Mouse (Mus musculus): ENCODE data around the gene Foxp1. TPM values are rescaled to one million over a fixed set of nuclear protein-coding genes. Genes with fewer than 3 reads are reported as not detected.

Foxp1 gene
- total and polyA plus RNA-seq, 3 experiments: 57.4 to 88.1 (median 79.8) TPM

DNA sequence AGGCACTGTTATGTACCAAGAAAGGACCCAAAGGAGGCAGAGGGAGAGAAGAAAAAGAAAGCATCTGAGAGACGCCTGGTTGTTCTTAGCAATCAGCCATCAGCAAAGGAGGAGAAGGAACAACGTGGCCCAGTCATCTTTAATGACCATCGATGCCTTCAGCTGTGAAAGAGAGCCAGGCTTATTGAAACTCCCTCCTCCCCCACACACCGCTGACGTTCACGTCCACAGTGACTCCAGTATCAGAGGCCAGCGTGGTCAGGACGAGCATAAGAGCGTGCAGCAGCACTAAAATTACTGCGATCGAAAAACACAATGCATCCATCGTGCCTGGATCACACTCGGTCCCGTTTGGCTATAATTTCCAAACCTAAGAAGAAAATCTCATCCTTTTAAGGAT is 223.3 kb downstream of the Foxp1 start:
- H3K4me3 ChIP-seq (ENCODE audit: low read depth, low read length): no peak overlapping the region
- H3K27me3 ChIP-seq (ENCODE audit: insufficient read depth, low read length): no peaks in the 10 kb centered on the region
- H3K36me3 ChIP-seq (replicated peaks): peaks cover 16% of the 10 kb centered on the region
- TF ChIP-seq GATA1 (IDR thresholded peaks at IDR 0.05; ENCODE audit: borderline replicate concordance, low read length): no peak
- TF ChIP-seq GATA2 (IDR thresholded peaks at IDR 0.05; ENCODE audit: borderline replicate concordance, low read depth, low read length): no peak
- no peak for TF ChIP-seq TAL1 (conservative IDR thresholded peaks at IDR 0.05; ENCODE audit: low read depth, low read length)
- no peak for TF ChIP-seq POLR2AphosphoS5 (IDR thresholded peaks at IDR 0.05; ENCODE audit: insufficient replicate concordance, low read depth, low read length)
- DNase-seq (ENCODE audit: low spot score) (no peak), ATAC-seq (ENCODE audit: extremely low read depth, insufficient number of reproducible peaks, low FRiP score, poor library complexity, severe bottlenecking) (no peak)
- no peaks in the 10 kb centered on the region for H3K9me3 ChIP-seq (replicated peaks)
- H3K4me1 ChIP-seq (ENCODE audit: insufficient read depth, low read depth, low read length): no peaks in the 10 kb centered on the region

DNA sequence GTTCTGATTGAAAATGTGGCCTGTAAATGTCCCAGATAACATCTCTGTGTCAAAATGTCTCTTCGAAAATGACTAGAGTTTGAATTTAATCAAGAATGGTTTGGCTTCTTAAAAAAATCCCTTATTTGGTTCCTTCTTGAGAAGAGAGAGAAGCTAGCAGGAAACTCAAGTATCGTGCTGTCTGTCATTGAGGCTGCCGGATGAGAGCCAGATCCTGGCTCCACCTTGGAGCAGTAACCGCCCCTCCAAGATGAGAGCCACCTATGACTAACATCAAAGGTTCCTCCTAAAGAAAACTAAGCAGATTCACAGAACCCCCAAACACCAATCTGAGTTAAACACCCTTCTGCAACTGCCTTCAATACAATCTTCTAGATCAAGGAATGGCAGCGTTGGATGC is 225.0 kb downstream of the Foxp1 start:
- DNase-seq (ENCODE audit: low spot score) (no peak), ATAC-seq (ENCODE audit: extremely low read depth, insufficient number of reproducible peaks, low FRiP score, poor library complexity, severe bottlenecking) (no peak)
- H3K9me3 ChIP-seq (replicated peaks): no peaks in the 10 kb centered on the region
- no peak overlapping the region for H3K4me3 ChIP-seq (ENCODE audit: low read depth, low read length)
- no peaks in the 10 kb centered on the region for H3K27me3 ChIP-seq (ENCODE audit: insufficient read depth, low read length)
- H3K36me3 ChIP-seq (replicated peaks): peaks cover 14% of the 10 kb centered on the region
- H3K4me1 ChIP-seq (ENCODE audit: insufficient read depth, low read depth, low read length): no peaks in the 10 kb centered on the region
- no peak for TF ChIP-seq TAL1 (conservative IDR thresholded peaks at IDR 0.05; ENCODE audit: low read depth, low read length)
- no peak for TF ChIP-seq CTCF (IDR thresholded peaks at IDR 0.05; ENCODE audit: low read depth, low read length)
- no peak for TF ChIP-seq GATA1 (IDR thresholded peaks at IDR 0.05; ENCODE audit: borderline replicate concordance, low read length)
- no peak for TF ChIP-seq GATA2 (IDR thresholded peaks at IDR 0.05; ENCODE audit: borderline replicate concordance, low read depth, low read length)

DNA sequence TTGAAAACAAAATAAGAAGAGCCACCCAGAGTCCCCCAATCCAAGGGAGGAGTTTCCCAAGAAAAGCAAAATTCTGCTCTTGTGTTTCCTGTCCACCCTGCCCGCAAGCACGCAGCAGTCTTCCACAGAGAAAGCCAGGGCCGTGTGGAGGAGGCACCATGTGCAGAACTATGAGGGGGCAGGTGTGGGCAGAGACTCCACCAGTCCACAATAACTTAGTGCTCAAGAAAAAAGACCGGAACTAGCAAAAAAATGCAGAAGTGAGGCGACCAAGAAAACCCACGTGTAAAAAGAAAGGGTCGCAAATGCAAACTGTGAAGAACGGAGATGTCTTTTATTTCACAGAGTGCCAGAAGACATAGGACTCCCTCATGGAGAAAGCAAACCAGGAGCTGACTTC is 227.0 kb downstream of the Foxp1 start:
- TF ChIP-seq GATA2 (IDR thresholded peaks at IDR 0.05; ENCODE audit: borderline replicate concordance, low read depth, low read length) (no peak), GATA1 (IDR thresholded peaks at IDR 0.05; ENCODE audit: borderline replicate concordance, low read length) (no peak), CTCF (IDR thresholded peaks at IDR 0.05; ENCODE audit: low read depth, low read length) (no peak), TAL1 (conservative IDR thresholded peaks at IDR 0.05; ENCODE audit: low read depth, low read length) (no peak), POLR2AphosphoS5 (IDR thresholded peaks at IDR 0.05; ENCODE audit: insufficient replicate concordance, low read depth, low read length) (no peak)
- no peaks in the 10 kb centered on the region for H3K4me1 ChIP-seq (ENCODE audit: insufficient read depth, low read depth, low read length)
- H3K36me3 ChIP-seq (replicated peaks): peaks cover 11% of the 10 kb centered on the region
- H3K27me3 ChIP-seq (ENCODE audit: insufficient read depth, low read length): no peaks in the 10 kb centered on the region
- no peaks in the 10 kb centered on the region for H3K9me3 ChIP-seq (replicated peaks)
- DNase-seq (ENCODE audit: low spot score) (no peak), ATAC-seq (ENCODE audit: extremely low read depth, insufficient number of reproducible peaks, low FRiP score, poor library complexity, severe bottlenecking) (no peak)
- no peak overlapping the region for H3K4me3 ChIP-seq (ENCODE audit: low read depth, low read length)

DNA sequence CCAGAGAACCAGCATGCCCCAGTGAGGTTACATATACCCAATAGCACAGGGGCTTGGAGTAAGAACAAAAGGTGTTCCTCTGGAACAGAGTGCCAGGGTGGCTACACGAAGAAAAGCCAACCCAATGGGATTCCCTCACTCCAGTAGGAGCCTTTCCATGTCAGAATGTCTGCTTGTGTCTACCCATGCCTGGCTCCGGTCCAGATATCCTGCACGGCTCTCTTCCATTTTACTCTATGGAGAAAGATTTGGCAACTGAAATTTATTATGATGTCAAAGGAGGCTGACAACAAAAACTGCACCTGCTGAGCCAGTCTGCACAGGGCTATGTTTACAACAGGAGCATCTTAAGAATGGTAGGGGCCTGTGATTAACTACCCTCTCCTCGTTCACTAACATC is 233.3 kb downstream of the Foxp1 start:
- no peaks in the 10 kb centered on the region for H3K27me3 ChIP-seq (ENCODE audit: insufficient read depth, low read length)
- H3K4me1 ChIP-seq (ENCODE audit: insufficient read depth, low read depth, low read length): peaks cover 3% of the 10 kb centered on the region; the same call in 1 of the 2 replicates
- no peaks in the 10 kb centered on the region for H3K9me3 ChIP-seq (replicated peaks)
- H3K36me3 ChIP-seq (replicated peaks): peaks cover 4% of the 10 kb centered on the region
- ATAC-seq (ENCODE audit: extremely low read depth, insufficient number of reproducible peaks, low FRiP score, poor library complexity, severe bottlenecking): no peak
- no peak overlapping the region for H3K4me3 ChIP-seq (ENCODE audit: low read depth, low read length)
- DNase-seq (ENCODE audit: low spot score): no peak
- no peak for TF ChIP-seq CTCF (IDR thresholded peaks at IDR 0.05; ENCODE audit: low read depth, low read length)
- no peak for TF ChIP-seq GATA2 (IDR thresholded peaks at IDR 0.05; ENCODE audit: borderline replicate concordance, low read depth, low read length)
- no peak for TF ChIP-seq TAL1 (conservative IDR thresholded peaks at IDR 0.05; ENCODE audit: low read depth, low read length)
- TF ChIP-seq POLR2AphosphoS5 (IDR thresholded peaks at IDR 0.05; ENCODE audit: insufficient replicate concordance, low read depth, low read length): no peak
- no peak for TF ChIP-seq GATA1 (IDR thresholded peaks at IDR 0.05; ENCODE audit: borderline replicate concordance, low read length)

DNA sequence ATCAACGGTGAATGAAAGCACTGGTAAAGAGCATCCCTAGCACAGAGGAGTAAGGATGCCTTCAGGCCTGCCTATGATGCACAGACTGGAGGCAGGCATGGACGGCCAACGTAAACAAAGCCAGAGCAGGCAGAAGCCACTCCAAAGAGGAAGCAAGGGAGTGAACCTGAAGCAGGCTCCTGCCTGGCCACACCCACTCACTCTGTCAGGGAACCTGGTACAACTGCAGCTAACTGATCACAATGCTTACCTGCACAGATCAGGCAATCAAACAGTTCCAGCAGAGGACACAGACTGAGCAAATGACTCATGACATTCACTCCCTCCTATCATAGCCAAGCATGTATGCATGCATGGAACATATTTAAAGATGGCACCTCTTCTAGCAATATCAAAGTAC is 237.5 kb downstream of the Foxp1 start:
- DNase-seq (ENCODE audit: low spot score): no peak
- peaks cover 6% of the 10 kb centered on the region for H3K36me3 ChIP-seq (replicated peaks)
- H3K27me3 ChIP-seq (ENCODE audit: insufficient read depth, low read length): no peaks in the 10 kb centered on the region
- H3K9me3 ChIP-seq (replicated peaks): no peaks in the 10 kb centered on the region
- TF ChIP-seq CTCF (IDR thresholded peaks at IDR 0.05; ENCODE audit: low read depth, low read length) (no peak), TAL1 (conservative IDR thresholded peaks at IDR 0.05; ENCODE audit: low read depth, low read length) (no peak), POLR2AphosphoS5 (IDR thresholded peaks at IDR 0.05; ENCODE audit: insufficient replicate concordance, low read depth, low read length) (no peak)
- no peak overlapping the region for H3K4me3 ChIP-seq (ENCODE audit: low read depth, low read length)
- peaks cover 3% of the 10 kb centered on the region; the same call in 1 of the 2 replicates for H3K4me1 ChIP-seq (ENCODE audit: insufficient read depth, low read depth, low read length)
- no peak for ATAC-seq (ENCODE audit: extremely low read depth, insufficient number of reproducible peaks, low FRiP score, poor library complexity, severe bottlenecking)

DNA sequence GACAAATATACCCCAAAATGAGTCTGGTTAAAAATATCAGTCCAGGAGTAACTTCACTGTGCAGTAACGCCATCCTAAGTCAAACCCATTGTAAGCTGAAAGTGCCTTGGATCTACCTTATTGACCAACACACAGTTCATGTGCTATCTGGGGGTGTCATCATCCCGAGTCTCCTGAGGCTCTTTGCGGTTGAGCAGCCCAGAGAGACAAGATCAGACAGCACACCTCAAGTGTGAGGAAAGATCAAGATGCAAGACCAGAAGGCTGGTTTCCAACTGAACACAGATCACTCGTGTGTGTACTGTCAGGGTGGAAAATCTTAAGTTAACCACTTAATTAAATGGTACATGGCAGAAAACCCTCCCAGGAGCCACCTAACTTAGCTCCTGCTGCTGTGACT is 238.5 kb downstream of the Foxp1 start:
- TF ChIP-seq TAL1 (conservative IDR thresholded peaks at IDR 0.05; ENCODE audit: low read depth, low read length): no peak
- no peak for TF ChIP-seq CTCF (IDR thresholded peaks at IDR 0.05; ENCODE audit: low read depth, low read length)
- TF ChIP-seq GATA1 (IDR thresholded peaks at IDR 0.05; ENCODE audit: borderline replicate concordance, low read length): no peak
- no peak for TF ChIP-seq GATA2 (IDR thresholded peaks at IDR 0.05; ENCODE audit: borderline replicate concordance, low read depth, low read length)
- TF ChIP-seq POLR2AphosphoS5 (IDR thresholded peaks at IDR 0.05; ENCODE audit: insufficient replicate concordance, low read depth, low read length): no peak
- no peaks in the 10 kb centered on the region for H3K9me3 ChIP-seq (replicated peaks)
- H3K27me3 ChIP-seq (ENCODE audit: insufficient read depth, low read length): no peaks in the 10 kb centered on the region
- peaks cover 7% of the 10 kb centered on the region for H3K36me3 ChIP-seq (replicated peaks)
- ATAC-seq (ENCODE audit: extremely low read depth, insufficient number of reproducible peaks, low FRiP score, poor library complexity, severe bottlenecking) (no peak), DNase-seq (ENCODE audit: low spot score) (no peak)
- peaks cover 3% of the 10 kb centered on the region; the same call in 1 of the 2 replicates for H3K4me1 ChIP-seq (ENCODE audit: insufficient read depth, low read depth, low read length)
- no peak overlapping the region for H3K4me3 ChIP-seq (ENCODE audit: low read depth, low read length)

All from G1E (cell line).